Mouse (Mus musculus): Measurements from ENCODE around the gene Rtl8b. TPM values are rescaled to one million over a fixed set of nuclear protein-coding genes. Genes with fewer than 3 reads are reported as not detected.

The Rtl8b gene
- 191 and 261 TPM in 2 replicates for total RNA-seq (2014; rRNA removed; ENCODE audit: low replicate concordance)
- 97.1 and 102 TPM in 2 replicates for polyA plus RNA-seq (2015; fragmentation: Nextera tagmentation; extraction: Ambion mirVana)

DNA sequence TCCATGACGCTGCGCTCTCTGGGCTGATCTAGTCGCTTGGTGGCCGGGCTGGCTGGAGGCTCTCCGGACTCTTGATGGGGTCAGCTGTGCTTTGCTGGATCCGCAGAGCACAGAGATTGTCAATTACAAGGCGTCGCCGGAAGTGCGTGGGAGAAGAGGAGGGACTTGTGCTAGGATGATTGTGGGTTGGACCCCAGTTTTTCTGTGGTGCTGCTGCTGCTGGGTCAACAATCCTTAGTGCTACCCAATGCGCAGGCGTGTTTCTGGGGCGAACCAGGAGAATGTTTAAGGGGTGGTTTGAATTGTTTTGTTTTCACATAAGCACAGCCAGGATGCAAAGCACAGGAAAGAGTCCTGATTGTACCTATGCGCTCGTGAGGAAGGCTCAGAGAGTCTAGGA is at the start of gene Rtl8b:
TSS of gene Rtl8b (minus strand) at position 115 of the 400 bp plus-strand sequence.
- no peak within 1 kb of the TSS for H3K9ac ChIP-seq (replicated peaks; ENCODE audit: low read depth, low read length)
- ATAC-seq (ENCODE audit: insufficient read depth, low read depth): peak; percentile 91
- H3K36me3 ChIP-seq (replicated peaks; ENCODE audit: control insufficient read depth, insufficient read depth, low read length): no peaks in the 10 kb centered on the region
- H3K27me3 ChIP-seq (ENCODE audit: control insufficient read depth, insufficient read depth, low read length): no peaks in the 10 kb centered on the region
- H3K4me3 ChIP-seq (ENCODE audit: low read depth, low read length): peak within 1 kb of the TSS; percentile 39
- H3K4me2 ChIP-seq (ENCODE audit: low read depth, low read length): peak within 1 kb of the TSS; percentile 47
- H3K4me1 ChIP-seq (ENCODE audit: control insufficient read depth, insufficient read depth): no peaks in the 10 kb centered on the region
- H3K9me3 ChIP-seq (replicated peaks; ENCODE audit: control insufficient read depth, low read length): no peaks in the 10 kb centered on the region
- peak; percentile 82 for DNase-seq (ENCODE audit: low spot score)
- 0 out of 2 replicates have a peak within 1 kb of the TSS, but pooled peaks have one; percentile 30 for H3K27ac ChIP-seq (ENCODE audit: low read depth)
- no peak for TF ChIP-seq EP300 (IDR thresholded peaks at IDR 0.05; ENCODE audit: low read depth)
- no peak for TF ChIP-seq CTCF (IDR thresholded peaks at IDR 0.05; ENCODE audit: low read depth)
- 25% methylated on average over 12 of the region's 15 CpGs for WGBS

DNA sequence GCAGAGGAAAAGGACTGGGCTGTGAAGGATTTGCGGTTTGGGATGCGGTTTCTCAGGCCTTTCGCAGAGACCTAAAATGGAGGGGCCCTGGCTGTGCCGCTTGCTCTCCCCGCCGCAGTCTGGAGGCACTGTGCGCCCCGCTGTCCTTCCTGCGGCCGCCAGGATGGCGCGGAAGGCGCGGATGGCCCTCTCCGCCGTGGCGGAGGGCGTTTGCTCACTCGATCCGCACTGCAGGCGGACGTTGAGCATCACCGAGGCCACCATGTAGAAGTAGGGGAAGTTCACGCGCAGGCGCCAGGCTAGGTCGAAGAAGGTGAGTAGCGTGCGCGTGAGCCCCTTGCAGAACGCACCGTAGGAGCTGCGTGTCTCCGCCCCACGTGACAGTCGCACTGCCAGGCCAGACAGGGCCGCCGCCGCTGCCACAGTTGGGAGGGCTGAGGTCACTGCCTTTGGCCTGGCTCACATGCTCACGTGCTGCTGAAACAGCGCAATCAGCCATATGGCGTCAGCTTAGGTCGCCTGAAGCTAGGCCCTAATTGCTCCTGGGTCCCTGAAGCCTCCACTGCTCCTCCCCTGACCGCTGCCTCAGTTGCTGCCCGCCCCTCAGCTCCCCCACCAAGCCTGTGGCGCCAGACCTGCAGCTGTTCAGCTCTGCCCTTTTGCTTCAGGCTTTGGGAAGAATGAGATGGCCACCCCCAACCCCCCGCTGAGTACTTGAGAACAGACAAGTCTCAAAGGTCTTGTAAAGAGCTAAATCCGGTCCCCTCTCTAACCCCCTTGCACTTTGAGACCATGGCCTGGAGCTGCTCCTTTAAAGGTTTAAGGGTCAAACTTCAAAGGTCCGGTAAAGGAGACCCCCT is 46.3 kb upstream of the Rtl8b start:
- H3K4me1 ChIP-seq (ENCODE audit: control insufficient read depth, insufficient read depth): no peaks in the 10 kb centered on the region
- H3K27me3 ChIP-seq (ENCODE audit: control insufficient read depth, insufficient read depth, low read length): no peaks in the 10 kb centered on the region
- DNase-seq (ENCODE audit: low spot score) (peak; percentile 19), ATAC-seq (ENCODE audit: insufficient read depth, low read depth) (peak; percentile 82)
- TF ChIP-seq EP300 (IDR thresholded peaks at IDR 0.05; ENCODE audit: low read depth) (no peak), CTCF (IDR thresholded peaks at IDR 0.05; ENCODE audit: low read depth) (no peak)
- no peaks in the 10 kb centered on the region for H3K36me3 ChIP-seq (replicated peaks; ENCODE audit: control insufficient read depth, insufficient read depth, low read length)
- peak overlapping the region; percentile 55 for H3K4me2 ChIP-seq (ENCODE audit: low read depth, low read length)
- 27% methylated on average over 32 of the region's 49 CpGs for WGBS
- H3K27ac ChIP-seq (ENCODE audit: low read depth): no peak overlapping the region
- H3K9ac ChIP-seq (replicated peaks; ENCODE audit: low read depth, low read length): no peak overlapping the region; the same call in 1 of the 2 replicates
- H3K4me3 ChIP-seq (ENCODE audit: low read depth, low read length): peak overlapping the region; percentile 28
- no peaks in the 10 kb centered on the region for H3K9me3 ChIP-seq (replicated peaks; ENCODE audit: control insufficient read depth, low read length)

DNA sequence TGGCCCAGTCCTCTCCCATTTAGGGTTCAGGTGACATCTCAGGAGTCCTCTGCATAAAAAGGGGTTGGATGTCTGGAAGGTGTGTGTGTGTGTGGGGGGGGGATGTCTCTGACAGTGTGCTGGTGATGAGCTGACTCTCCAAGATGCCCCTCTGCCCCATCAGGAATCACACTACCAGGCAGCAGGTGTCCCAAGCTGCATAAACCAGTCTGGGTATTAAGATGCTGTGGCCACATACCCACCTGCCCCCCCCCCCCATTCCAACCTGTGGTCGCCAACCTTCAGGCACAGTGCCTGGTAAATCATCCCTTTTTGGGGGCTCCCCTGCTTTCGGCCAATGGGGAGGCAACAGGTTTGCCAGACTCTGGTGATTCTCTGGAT is 45.7 kb upstream of the Rtl8b start:
- H3K27ac ChIP-seq (ENCODE audit: low read depth): no peak overlapping the region

DNA sequence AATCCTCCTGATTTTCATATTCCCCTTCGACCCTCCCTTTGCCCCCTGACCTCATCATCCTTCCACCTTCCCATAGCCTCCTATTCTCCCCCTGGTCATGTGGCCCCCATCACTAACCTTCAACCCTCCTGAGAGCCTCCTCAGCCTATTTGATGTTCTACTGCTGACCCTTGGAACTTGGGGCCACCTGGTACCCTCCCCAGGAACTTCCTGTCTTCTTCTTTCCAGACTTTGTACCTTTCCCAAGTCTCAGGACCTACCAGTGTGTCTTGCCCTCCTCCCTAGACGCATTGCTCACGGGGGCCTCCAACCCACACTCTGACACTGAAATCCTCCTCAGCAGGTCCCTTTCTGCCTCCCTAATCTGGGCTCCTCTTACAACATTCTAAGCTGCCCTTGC is 32.5 kb upstream of the Rtl8b start:
- DNase-seq (ENCODE audit: low spot score) (no peak), ATAC-seq (ENCODE audit: insufficient read depth, low read depth) (no peak)
- TF ChIP-seq EP300 (IDR thresholded peaks at IDR 0.05; ENCODE audit: low read depth): no peak
- TF ChIP-seq CTCF (IDR thresholded peaks at IDR 0.05; ENCODE audit: low read depth): no peak
- 66% methylated on average over 3 of the region's 3 CpGs for WGBS
- Histone ChIP-seq H3K27me3 (ENCODE audit: control insufficient read depth, insufficient read depth, low read length) (no peaks in the 10 kb centered on the region), H3K9me3 (replicated peaks; ENCODE audit: control insufficient read depth, low read length) (no peaks in the 10 kb centered on the region), H3K4me2 (ENCODE audit: low read depth, low read length) (no peak overlapping the region), H3K4me3 (ENCODE audit: low read depth, low read length) (no peak overlapping the region), H3K4me1 (ENCODE audit: control insufficient read depth, insufficient read depth) (no peaks in the 10 kb centered on the region), H3K27ac (ENCODE audit: low read depth) (no peak overlapping the region), H3K36me3 (replicated peaks; ENCODE audit: control insufficient read depth, insufficient read depth, low read length) (no peaks in the 10 kb centered on the region), H3K9ac (replicated peaks; ENCODE audit: low read depth, low read length) (no peak overlapping the region)

More for the DNA sequence above, 45.7 kb upstream of the Rtl8b start:
- Histone ChIP-seq H3K9ac (replicated peaks; ENCODE audit: low read depth, low read length) (no peak overlapping the region), H3K27me3 (ENCODE audit: control insufficient read depth, insufficient read depth, low read length) (no peaks in the 10 kb centered on the region), H3K4me1 (ENCODE audit: control insufficient read depth, insufficient read depth) (no peaks in the 10 kb centered on the region), H3K9me3 (replicated peaks; ENCODE audit: control insufficient read depth, low read length) (no peaks in the 10 kb centered on the region), H3K4me2 (ENCODE audit: low read depth, low read length) (peak overlapping the region; percentile 55), H3K4me3 (ENCODE audit: low read depth, low read length) (0 out of 2 replicates have a peak overlapping the region, but pooled peaks have one; percentile 28), H3K36me3 (replicated peaks; ENCODE audit: control insufficient read depth, insufficient read depth, low read length) (no peaks in the 10 kb centered on the region)
- TF ChIP-seq EP300 (IDR thresholded peaks at IDR 0.05; ENCODE audit: low read depth): no peak
- TF ChIP-seq CTCF (IDR thresholded peaks at IDR 0.05; ENCODE audit: low read depth): no peak
- DNase-seq (ENCODE audit: low spot score) (no peak), ATAC-seq (ENCODE audit: insufficient read depth, low read depth) (no peak)
- WGBS: 45% methylated on average over 2 of the region's 2 CpGs

DNA sequence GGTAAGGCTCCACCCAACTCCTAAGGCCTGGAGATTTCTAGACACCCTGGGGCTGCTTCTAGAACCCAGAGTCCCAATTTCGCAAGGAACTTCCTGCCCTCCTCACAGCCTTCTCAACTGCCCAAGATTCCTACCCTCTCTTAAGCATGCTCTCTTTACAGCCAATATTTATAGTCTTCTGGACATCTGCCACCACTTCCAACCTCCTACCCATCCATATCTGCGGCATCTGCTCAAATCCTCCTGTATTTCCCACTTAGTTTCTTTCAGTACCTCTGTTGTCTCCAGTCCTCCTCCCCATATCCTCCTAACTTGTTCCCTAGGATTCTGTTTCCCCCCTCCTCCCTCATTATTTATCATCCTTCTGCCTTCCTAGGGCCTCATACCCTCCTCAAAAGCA is 29.0 kb upstream of the Rtl8b start:
- no peak overlapping the region for H3K4me2 ChIP-seq (ENCODE audit: low read depth, low read length)
- H3K27me3 ChIP-seq (ENCODE audit: control insufficient read depth, insufficient read depth, low read length): no peaks in the 10 kb centered on the region
- H3K9ac ChIP-seq (replicated peaks; ENCODE audit: low read depth, low read length): no peak overlapping the region
- TF ChIP-seq CTCF (IDR thresholded peaks at IDR 0.05; ENCODE audit: low read depth) (no peak), EP300 (IDR thresholded peaks at IDR 0.05; ENCODE audit: low read depth) (no peak)
- ATAC-seq (ENCODE audit: insufficient read depth, low read depth) (no peak), DNase-seq (ENCODE audit: low spot score) (no peak)
- H3K27ac ChIP-seq (ENCODE audit: low read depth): no peak overlapping the region
- no peaks in the 10 kb centered on the region for H3K9me3 ChIP-seq (replicated peaks; ENCODE audit: control insufficient read depth, low read length)
- no peak overlapping the region for H3K4me3 ChIP-seq (ENCODE audit: low read depth, low read length)
- WGBS: 83% methylated on average over 2 of the region's 2 CpGs
- no peaks in the 10 kb centered on the region for H3K36me3 ChIP-seq (replicated peaks; ENCODE audit: control insufficient read depth, insufficient read depth, low read length)
- no peaks in the 10 kb centered on the region for H3K4me1 ChIP-seq (ENCODE audit: control insufficient read depth, insufficient read depth)
